Mouse (Mus musculus) adrenal gland (tissue): ENCODE results near the gene Tnfrsf12a.

Experiments used
- intact Hi-C: fragments of 180-260 bp; cut with DNase I; formaldehyde crosslinking; loops from one replicate; pipeline ENCODE4 v1.15.1; 2025
- long read RNA-seq, 2 experiments: library from polyadenylated mRNA; unstranded; transcript quantifications; one replicate each; pipeline ENCODE4 v2.0.0; 2020; ENCODE audit warnings: borderline replicate concordance in 1 of 2; ENCODE audit not compliant: insufficient replicate concordance in 1 of 2

The Tnfrsf12a gene
- long read RNA-seq, experiment 1, transcript Tnfrsf12a-201 (4 exons, 984 nt) = major isoform, 80 of 80 reads
- long read RNA-seq, experiment 1, partial matches to known transcripts = 0 of 80 reads
- long read RNA-seq, experiment 1, other reads (novel, unspliced or antisense) = 0 of 80 reads
- long read RNA-seq, experiment 2, transcript Tnfrsf12a-201 (4 exons, 984 nt) = major isoform, 223 of 231 reads
- long read RNA-seq, experiment 2, partial matches to known transcripts = 4 of 231 reads
- long read RNA-seq, experiment 2, other reads (novel, unspliced or antisense) = 3 of 231 reads

- intact Hi-C loops = no loop called here
Measured at GRCm38 (mm10) chr17:23677236-23677679, at the start of gene Tnfrsf12a. TSS of gene Tnfrsf12a (minus strand) at chr17:23677468.

GRCm38 (mm10) chr17:23726758-23727142, 49.5 kb upstream of the Tnfrsf12a start:
- intact Hi-C loops = no loop called here

GRCm38 (mm10) chr17:23725999-23726757, 48.9 kb upstream of the Tnfrsf12a start, which contains the start of gene Pkmyt1:
TSS of gene Pkmyt1 (plus strand) at chr17:23726336.
- intact Hi-C loops = no loop called here

GRCm38 (mm10) chr17:23725477-23725876, 48.2 kb upstream of the Tnfrsf12a start:
- intact Hi-C loops = no loop called here

GRCm38 (mm10) chr17:23722376-23723125, 45.3 kb upstream of the Tnfrsf12a start, which contains the start of gene 1520401A03Rik:
TSS of gene 1520401A03Rik (minus strand) at chr17:23722783.
- intact Hi-C loops = no loop called here

GRCm38 (mm10) chr17:23721886-23722285, 44.6 kb upstream of the Tnfrsf12a start:
- intact Hi-C loops = no loop called here

- intact Hi-C loops = no loop called here
Measured at GRCm38 (mm10) chr17:23719455-23719854, 42.2 kb upstream of the Tnfrsf12a start.

- intact Hi-C loops = no loop called here
Measured at GRCm38 (mm10) chr17:23717003-23717402, 39.7 kb upstream of the Tnfrsf12a start.

GRCm38 (mm10) chr17:23706212-23706611, 28.9 kb upstream of the Tnfrsf12a start:
- intact Hi-C loops = no loop called here

- intact Hi-C loops = loop anchor here (2.0 kb wide), 1 partner anchor 133 kb away; no protein-coding TSS in a partner anchor
Measured at GRCm38 (mm10) chr17:23705525-23706104, 28.3 kb upstream of the Tnfrsf12a start.

- intact Hi-C loops = loop anchor here (2.0 to 5.0 kb wide), 2 partner anchors 42 to 132 kb away; partner anchors contain the start of gene Bicdl2
Measured at GRCm38 (mm10) chr17:23704741-23705140, 27.5 kb upstream of the Tnfrsf12a start.

GRCm38 (mm10) chr17:23703301-23703700, 26.0 kb upstream of the Tnfrsf12a start:
- intact Hi-C loops = loop anchor here (5.0 kb wide), 1 partner anchor 41 kb away; the partner anchor contains the start of gene Bicdl2

- intact Hi-C loops = loop anchor here (5.0 kb wide), 1 partner anchor 38 kb away; the partner anchor contains the start of gene Bicdl2
Measured at GRCm38 (mm10) chr17:23700079-23700478, 22.8 kb upstream of the Tnfrsf12a start.

- intact Hi-C loops = loop anchor here (5.0 kb wide), 1 partner anchor 37 kb away; the partner anchor contains the start of gene Bicdl2
Measured at GRCm38 (mm10) chr17:23699131-23700077, 22.1 kb upstream of the Tnfrsf12a start.

GRCm38 (mm10) chr17:23695801-23696200, 18.5 kb upstream of the Tnfrsf12a start:
- intact Hi-C loops = no loop called here

GRCm38 (mm10) chr17:23694491-23694890, 17.2 kb upstream of the Tnfrsf12a start:
- intact Hi-C loops = no loop called here

- intact Hi-C loops = no loop called here
Measured at GRCm38 (mm10) chr17:23683856-23684672, 6.8 kb upstream of the Tnfrsf12a start, which contains the start of gene Cldn9. TSS of gene Cldn9 (minus strand) at chr17:23684026.

- intact Hi-C loops = no loop called here
Measured at GRCm38 (mm10) chr17:23683226-23683625, 6.0 kb upstream of the Tnfrsf12a start.

GRCm38 (mm10) chr17:23682530-23682929, 5.3 kb upstream of the Tnfrsf12a start:
- intact Hi-C loops = no loop called here
